Mouse (Mus musculus) liver, adult 2 months (tissue): ENCODE measurements around the gene Adgre5.

ENCODE experiments used
- CTCF ChIP-seq: fragments of 200-500 bp; IDR thresholded peaks from 2 replicates; pipeline ENCODE4 v1.5.1; 2011; ENCODE audit warnings: low read depth, low read length, control low read depth
- POLR2A ChIP-seq: fragments of 200-500 bp; IDR thresholded peaks from 2 replicates; pipeline ENCODE4 v1.6.1; 2011; ENCODE audit warnings: low read length, control low read depth; ENCODE audit not compliant: insufficient read depth; ENCODE audit errors: extremely low read depth

DNA sequence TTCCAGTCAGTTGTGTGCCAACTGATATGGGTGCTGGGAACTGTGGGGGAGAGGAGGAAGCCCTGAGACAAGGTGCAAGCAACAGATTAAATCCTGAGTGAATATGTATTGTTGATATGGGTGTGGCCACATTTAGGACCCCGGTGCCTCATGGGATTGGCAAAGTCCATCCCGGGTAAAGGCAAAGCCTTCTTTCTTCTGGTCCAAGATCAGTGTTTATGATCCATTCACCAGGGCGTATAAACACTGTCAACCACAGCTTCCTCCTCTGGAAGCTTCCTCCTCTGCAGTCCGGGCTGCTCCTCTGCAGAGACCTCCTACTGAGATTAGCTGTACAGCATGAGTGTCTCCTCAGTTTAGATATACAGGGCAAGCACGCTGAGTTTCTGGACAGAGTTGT lies 27.4 kb upstream of the Adgre5 start:
- TF ChIP-seq CTCF: no peak
- TF ChIP-seq POLR2A: no peak
